Mouse (Mus musculus) limb, embryonic 12.5 days (tissue): ENCODE measurements at regions not wholly inside any gene's neighbourhood (a gene's known extent, or its start where the extent isn't known, plus 50 kb on each side); places are given as distances from the start of the nearest gene placed in this dataset.

Experiments used
- ATAC-seq: fragments of 200-750 bp; cut with Nextera tagmentation; 2 replicates; pipeline ENCODE4 v1.8.0; 2017; ENCODE audit warnings: low read depth, moderate TSS enrichment; ENCODE audit not compliant: insufficient number of reproducible peaks, insufficient read depth, low FRiP score, low TSS enrichment
- H3K27ac ChIP-seq: fragments of 300-500 bp; sonication (generic); 2 replicates; pipeline ENCODE4 v1.5.1; 2016; ENCODE audit warnings: mild to moderate bottlenecking, moderate library complexity
- H3K27me3 ChIP-seq: fragments of 300-500 bp; sonication (generic); 2 replicates; pipeline ENCODE4 v1.6.1; 2016; ENCODE audit warnings: mild to moderate bottlenecking, moderate library complexity
- H3K36me3 ChIP-seq: fragments of 300-500 bp; sonication (generic); 2 replicates; pipeline ENCODE4 v1.6.1; 2016; ENCODE audit warnings: mild to moderate bottlenecking, moderate library complexity
- H3K4me1 ChIP-seq: fragments of 300-500 bp; sonication (generic); replicated peaks from 2 replicates; pipeline ENCODE4 v1.6.1; 2016
- H3K4me2 ChIP-seq: fragments of 300-500 bp; sonication (generic); 2 replicates; pipeline ENCODE4 v1.6.1; 2016; ENCODE audit warnings: mild to moderate bottlenecking, moderate library complexity
- H3K4me3 ChIP-seq: fragments of 300-500 bp; sonication (generic); replicated peaks from 2 replicates; pipeline ENCODE4 v1.5.1; 2016; ENCODE audit warnings: mild to moderate bottlenecking
- H3K9ac ChIP-seq: fragments of 300-500 bp; sonication (generic); replicated peaks from 2 replicates; pipeline ENCODE4 v1.6.1; 2016; ENCODE audit warnings: mild to moderate bottlenecking, moderate library complexity
- H3K9me3 ChIP-seq: fragments of 300-500 bp; sonication (generic); 2 replicates; pipeline ENCODE4 v1.6.1; 2016; ENCODE audit warnings: mild to moderate bottlenecking, moderate library complexity
- whole genome bisulfite sequencing: fragments of 180-500 bp; shearing (Covaris S2); methylation state at CpG from one replicate; pipeline ENCODE4 v1.1.7; 2016; 5-methylcytosine and 5-hydroxymethylcytosine counted together

- no peak for ATAC-seq
- H3K4me2 ChIP-seq, result no peak overlapping the region
- H3K4me1 ChIP-seq, result no peaks in the 10 kb centered on the region
- no peak overlapping the region for H3K27ac ChIP-seq
- no peaks in the 10 kb centered on the region for H3K36me3 ChIP-seq
- no peak overlapping the region for H3K9ac ChIP-seq
- 81% methylated on average over 7 of the region's 7 CpGs for WGBS
- no peak overlapping the region for H3K4me3 ChIP-seq
- no peaks in the 10 kb centered on the region for H3K9me3 ChIP-seq
- no peaks in the 10 kb centered on the region for H3K27me3 ChIP-seq
Measured at GRCm38 (mm10) chr4:69739833-69740510, 670.3 kb downstream of the Cdk5rap2 start.
